Mouse (Mus musculus) G1E-ER4 (cell line): Measurements from ENCODE around the gene Cnksr2. TPM values are rescaled to one million over a fixed set of nuclear protein-coding genes. Genes with fewer than 3 reads are reported as not detected.

ENCODE experiments used
- GATA1 ChIP-seq: IDR thresholded peaks from one replicate; pipeline ENCODE4 v1.8.0; 2012; ENCODE audit warnings: low read length, inconsistent platforms
- polyA plus RNA-seq: library from polyadenylated mRNA; stranded (reverse); fragments of >175 nt; gene quantifications from 2 replicates; pipeline ENCODE4 v1.2.3, GENCODE M21; 2012

Cnksr2 gene
- not detected in 2 replicates for polyA plus RNA-seq

- TF ChIP-seq GATA1, result no peak
Measured at GRCm38 (mm10) chrX:158043057-158043843, at the start of gene Cnksr2. Cnksr2 (minus strand) TSS chrX:158043294.

- TF ChIP-seq GATA1, result no peak
Measured at GRCm38 (mm10) chrX:158043844-158044140, 698 bp upstream of the Cnksr2 start.

- TF ChIP-seq GATA1, result no peak
Measured at GRCm38 (mm10) chrX:158042255-158043056, 638 bp downstream of the Cnksr2 start.

- no peak for TF ChIP-seq GATA1
Measured at GRCm38 (mm10) chrX:158041703-158042102, 1.4 kb downstream of the Cnksr2 start.

GRCm38 (mm10) chrX:157951698-157952097 is 91.4 kb downstream of the Cnksr2 start:
- no peak for TF ChIP-seq GATA1

GRCm38 (mm10) chrX:157949256-157949655 is 93.8 kb downstream of the Cnksr2 start:
- no peak for TF ChIP-seq GATA1

- TF ChIP-seq GATA1, result no peak
Measured at GRCm38 (mm10) chrX:157945121-157945520, 98.0 kb downstream of the Cnksr2 start.

GRCm38 (mm10) chrX:157936611-157937010 is 106.5 kb downstream of the Cnksr2 start:
- no peak for TF ChIP-seq GATA1

- TF ChIP-seq GATA1, result no peak
Measured at GRCm38 (mm10) chrX:157920093-157920492, 123.0 kb downstream of the Cnksr2 start.

- no peak for TF ChIP-seq GATA1
Measured at GRCm38 (mm10) chrX:157829983-157830382, 213.1 kb downstream of the Cnksr2 start.

- no peak for TF ChIP-seq GATA1
Measured at GRCm38 (mm10) chrX:157818921-157819260, 224.2 kb downstream of the Cnksr2 start.

- no peak for TF ChIP-seq GATA1
Measured at GRCm38 (mm10) chrX:157818207-157818920, 224.7 kb downstream of the Cnksr2 start, which contains the start of gene Klhl34. Klhl34 (plus strand) TSS chrX:157818435.

- TF ChIP-seq GATA1, result no peak
Measured at GRCm38 (mm10) chrX:157817571-157818206, 225.4 kb downstream of the Cnksr2 start.

GRCm38 (mm10) chrX:157809721-157810120 is 233.4 kb downstream of the Cnksr2 start:
- no peak for TF ChIP-seq GATA1

GRCm38 (mm10) chrX:157801669-157802068 is 241.4 kb downstream of the Cnksr2 start:
- TF ChIP-seq GATA1, result no peak

Other genes with a start within 250 kb of the Cnksr2 start
- not detected in 2 replicates for gene Klhl34, start 224.9 kb downstream of the Cnksr2 start, polyA plus RNA-seq